Mouse (Mus musculus) heart, adult 2 months (tissue): Measurements from ENCODE around the gene Herc4.

ENCODE experiments used
- CTCF ChIP-seq: fragments of 200-600 bp; IDR thresholded peaks from 2 replicates; pipeline ENCODE4 v1.8.1; 2022; ENCODE audit warnings: antibody characterized with exemption, mild to moderate bottlenecking, moderate library complexity
- EP300 ChIP-seq: fragments of 200-500 bp; IDR thresholded peaks from 2 replicates; pipeline ENCODE4 v1.6.1; 2011; ENCODE audit warnings: low read depth, low read length, control low read depth; ENCODE audit not compliant: insufficient read depth
- POLR2A ChIP-seq: fragments of 200-500 bp; IDR thresholded peaks from 2 replicates; pipeline ENCODE4 v1.6.1; 2011; ENCODE audit warnings: mild to moderate bottlenecking, low read depth, low read length, control low read depth; ENCODE audit not compliant: insufficient read depth

- TF ChIP-seq EP300: no peak
- TF ChIP-seq POLR2A: no peak
- no peak for TF ChIP-seq CTCF
Measured at GRCm38 (mm10) chr10:63240868-63241271, 2.7 kb upstream of the Herc4 start.
